Mouse (Mus musculus) Patski (cell line): ENCODE measurements around the gene Pcgf3. TPM values are rescaled to one million over a fixed set of nuclear protein-coding genes. Genes with fewer than 3 reads are reported as not detected.

ENCODE experiments used
- ATAC-seq: fragments of 100-300 bp; one replicate; pipeline ENCODE4 v1.8.0; 2021
- CTCF ChIA-PET: fragments of 350-600 bp; sonication (Branson Sonifier 250); formaldehyde crosslinking; loops from one replicate; lab custom pipeline; 2022; ENCODE audit warnings: inconsistent platforms; lab: Charles Lee
- POLR2A ChIA-PET: fragments of 350-600 bp; sonication (Branson Sonifier 250); formaldehyde crosslinking; loops from one replicate; lab custom pipeline; 2022; ENCODE audit warnings: antibody characterized with exemption, inconsistent platforms; lab: Charles Lee
- DNase-seq: peaks from one replicate; pipeline ENCODE4 v3.0.0-alpha.2; 2011; ENCODE audit warnings: low read depth, low spot score
- H3K27me3 ChIP-seq: fragments of 371-371 bp; one replicate; pipeline ENCODE4 v1.5.1; 2021
- CTCF ChIP-seq: fragments of 100-300 bp; IDR thresholded peaks from one replicate; pipeline ENCODE4 v1.5.1; 2021
- in situ Hi-C: fragments of 300-500 bp; cut with MboI; formaldehyde crosslinking; loops from 3 replicates; pipeline ENCODE4 v1.11.1; 2018; ENCODE audit warnings: low pct_unique_long_range_greater_than_20kb, mixed read lengths
- polyA plus RNA-seq: library from polyadenylated mRNA; unstranded; gene quantifications from one replicate; pipeline ENCODE4 v1.2.3, GENCODE M21; 2021

Pcgf3 gene
- polyA plus RNA-seq, 1 experiment from 2014 or later = 42.5 TPM

DNA sequence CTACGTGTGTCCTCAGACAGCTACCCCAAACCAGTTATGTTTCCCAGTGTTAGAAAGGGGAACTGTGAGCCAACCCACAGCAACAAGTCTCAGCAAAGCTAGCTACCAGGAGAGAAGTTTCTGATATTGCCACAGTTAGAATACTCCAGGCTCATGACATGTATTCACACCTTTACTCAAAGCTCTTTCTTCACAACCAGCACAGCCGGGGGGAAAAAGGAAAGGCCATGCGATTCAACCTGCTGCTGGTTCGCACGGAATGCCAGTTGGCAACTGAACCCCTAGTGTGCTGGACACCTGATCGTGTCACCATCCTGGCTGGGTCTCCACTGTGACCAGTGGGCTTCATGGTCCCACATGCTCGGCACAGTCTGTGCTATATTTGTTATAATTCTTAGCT, 13.2 kb upstream of the Pcgf3 start:
- H3K27me3 ChIP-seq = no peaks in the 10 kb centered on the region
- POLR2A ChIA-PET = interaction anchor here (1.0 kb wide), 1 partner anchor 14 kb away, joined by 3 read pairs; the partner anchor contains the start of gene Atp5k
- DNase-seq = no peak
- CTCF ChIA-PET = interaction anchor here (0.7 kb wide), 1 partner anchor 239 kb away, joined by 4 read pairs; no protein-coding TSS in a partner anchor
- no peak for TF ChIP-seq CTCF
- in situ Hi-C loops = no loop called here
- no peak for ATAC-seq

DNA sequence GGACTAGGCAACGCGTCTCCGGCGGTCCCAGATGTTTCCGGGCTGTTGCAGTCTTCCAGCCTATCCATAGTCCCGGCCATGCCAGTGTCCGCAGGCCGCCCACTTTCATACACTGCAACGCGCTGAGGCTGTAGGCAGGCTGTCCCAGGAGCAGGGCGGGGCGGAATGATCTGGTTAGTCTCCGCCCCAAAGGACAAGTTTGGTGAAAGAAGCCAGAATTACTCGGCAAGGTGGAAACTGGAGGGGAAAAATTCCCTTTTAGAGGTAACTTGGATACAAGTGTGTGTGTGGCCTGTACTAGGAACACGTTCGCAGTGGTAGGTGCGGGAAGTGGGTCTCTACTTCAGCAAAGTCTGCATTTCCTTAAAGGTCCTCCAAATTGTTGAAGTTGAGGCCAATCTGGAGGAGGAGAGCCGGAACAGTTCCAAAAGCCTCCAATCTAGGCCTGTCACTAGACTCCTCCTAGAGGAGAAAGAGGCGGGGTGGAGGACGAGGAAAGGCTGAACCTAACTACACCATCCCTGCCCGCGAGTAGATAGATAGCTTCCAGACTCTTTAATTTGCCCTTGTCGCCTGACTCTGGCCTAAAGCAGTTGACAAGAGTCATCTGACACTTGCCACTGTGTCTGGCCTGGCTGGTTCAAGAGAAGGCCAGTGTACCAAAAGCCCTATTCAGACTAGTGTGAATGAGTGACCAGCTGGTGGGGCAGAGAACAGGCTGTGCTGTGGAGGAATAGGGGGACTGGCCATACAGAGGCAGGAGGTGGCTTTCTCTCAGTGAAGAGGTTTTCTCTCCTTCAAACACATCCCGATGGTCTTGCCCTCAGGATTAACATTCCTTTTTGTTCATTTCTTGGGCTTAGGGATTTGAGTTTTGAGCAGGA, 12.0 kb upstream of the Pcgf3 start, which contains the start of gene Mfsd7a:
Mfsd7a (minus strand) TSS at position 107 of the 884 bp plus-strand sequence.
- in situ Hi-C loops = no loop called here
- ChIA-PET CTCF (interaction anchor here (1.0 kb wide), 1 partner anchor 10 kb away, joined by 3 read pairs; no protein-coding TSS in a partner anchor), POLR2A (no interaction called here)
- TF ChIP-seq CTCF = no peak
- ATAC-seq = peak; percentile 53
- H3K27me3 ChIP-seq = no peaks in the 10 kb centered on the region
- no peak for DNase-seq

DNA sequence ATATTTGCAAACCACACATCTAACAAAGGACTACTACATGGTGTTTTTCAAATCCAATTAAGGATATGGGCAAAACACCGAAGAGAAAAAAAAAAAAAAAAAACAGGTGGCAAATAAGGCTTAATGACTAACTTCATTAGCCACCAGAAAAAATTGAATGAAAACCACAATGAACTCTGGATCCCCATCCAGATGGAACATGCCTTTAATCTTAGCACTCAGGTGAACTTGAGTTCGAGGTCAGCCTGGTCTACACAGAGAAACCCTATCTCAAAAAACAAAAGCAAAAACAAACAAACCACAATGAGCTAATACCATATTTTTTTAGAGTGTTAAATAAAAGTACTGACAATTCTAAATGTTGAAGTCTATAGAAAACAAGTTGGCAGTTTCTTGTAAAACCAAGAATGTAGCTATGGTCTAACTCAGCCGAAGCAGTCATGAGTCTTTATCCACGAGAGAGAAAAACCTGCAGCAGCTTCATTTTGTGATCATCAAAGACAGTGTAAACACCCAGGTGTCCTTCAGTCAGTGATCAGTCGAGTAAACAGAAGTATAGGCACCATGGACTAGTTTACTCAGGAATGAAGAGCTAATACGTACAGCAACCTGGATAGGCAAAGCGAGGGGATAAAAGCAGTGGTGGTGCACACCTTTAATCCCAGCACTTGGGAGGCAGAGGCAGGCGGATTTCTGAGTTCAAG, 10.0 kb upstream of the Pcgf3 start:
- TF ChIP-seq CTCF = no peak
- ChIA-PET CTCF (interaction anchor here (0.6 kb wide), 1 partner anchor 15 kb away, joined by 3 read pairs; no protein-coding TSS in a partner anchor), POLR2A (interaction anchor here (0.7 kb wide), 1 partner anchor 10 kb away, joined by 3 read pairs; the partner anchor contains the start of gene Pcgf3)
- in situ Hi-C loops = no loop called here
- ATAC-seq (no peak), DNase-seq (no peak)
- H3K27me3 ChIP-seq = peaks cover 6% of the 10 kb centered on the region

DNA sequence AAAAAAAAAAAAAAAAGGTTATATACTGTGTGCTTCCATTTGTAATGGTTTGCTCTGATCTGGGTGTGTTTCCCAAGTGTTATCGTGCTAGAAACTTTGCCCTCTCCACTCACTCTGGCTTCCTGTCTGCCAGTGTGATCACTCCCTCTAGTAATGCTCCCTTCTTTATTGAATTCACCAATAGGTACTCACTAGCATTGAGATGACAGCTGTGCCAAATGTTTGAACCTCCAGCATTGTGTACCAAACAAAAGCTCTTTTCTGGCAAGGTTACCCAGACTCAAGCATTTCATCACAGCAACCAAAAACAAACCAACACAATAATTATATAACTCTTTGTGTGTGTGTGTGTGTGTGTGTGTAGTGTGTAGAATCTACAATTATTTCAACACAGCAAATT, 9.4 kb upstream of the Pcgf3 start:
- no peak for ATAC-seq
- H3K27me3 ChIP-seq = peaks cover 6% of the 10 kb centered on the region
- DNase-seq = no peak
- in situ Hi-C loops = no loop called here
- no peak for TF ChIP-seq CTCF
- ChIA-PET CTCF (interaction anchor here (0.6 kb wide), 1 partner anchor 14 kb away, joined by 3 read pairs; no protein-coding TSS in a partner anchor), POLR2A (no interaction called here)

DNA sequence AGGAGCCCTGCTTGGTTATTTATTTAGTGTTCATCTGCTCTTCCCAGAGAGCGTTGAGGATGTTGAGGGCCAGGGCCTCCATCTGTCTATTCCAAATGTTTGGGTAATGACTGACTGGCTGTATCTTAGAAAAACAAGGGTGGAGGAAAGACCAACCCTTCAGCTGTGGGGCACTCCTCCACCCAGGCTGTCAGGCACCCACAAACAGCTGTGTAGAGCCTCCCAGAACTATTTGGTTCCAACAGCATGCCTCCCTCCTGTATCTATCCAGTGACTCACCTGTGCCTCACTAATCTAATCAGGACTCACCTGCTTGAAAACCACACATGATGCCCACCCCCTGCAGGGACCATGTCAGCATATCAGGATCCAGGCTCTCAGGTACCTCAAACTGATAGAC, 8.6 kb upstream of the Pcgf3 start:
- CTCF ChIA-PET = no interaction called here
- POLR2A ChIA-PET = no interaction called here
- in situ Hi-C loops = no loop called here
- no peak for ATAC-seq
- H3K27me3 ChIP-seq = peaks cover 6% of the 10 kb centered on the region
- TF ChIP-seq CTCF = no peak
- no peak for DNase-seq

DNA sequence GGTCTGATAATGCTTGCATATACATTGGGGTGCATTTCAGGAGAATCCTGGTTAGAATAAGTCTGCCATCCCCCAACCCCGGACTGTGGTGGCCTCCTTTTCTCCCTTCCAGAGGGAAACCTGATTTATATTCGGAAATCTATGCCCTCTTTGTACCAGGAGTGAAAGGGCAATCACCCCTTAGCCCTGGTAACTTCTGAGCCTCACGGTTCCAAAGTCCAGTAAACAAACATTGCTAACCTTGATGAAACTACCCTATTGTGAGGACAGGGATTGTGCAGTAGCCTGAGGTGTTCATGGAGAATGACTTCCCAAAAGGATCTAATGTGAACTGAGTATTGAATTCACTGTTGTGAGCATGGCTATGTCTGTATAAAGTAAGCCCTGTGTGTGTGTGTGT, 6.9 kb upstream of the Pcgf3 start:
- TF ChIP-seq CTCF = no peak
- H3K27me3 ChIP-seq = peaks cover 6% of the 10 kb centered on the region
- in situ Hi-C loops = no loop called here
- CTCF ChIA-PET = no interaction called here
- DNase-seq (no peak), ATAC-seq (no peak)
- POLR2A ChIA-PET = interaction anchor here (1.0 kb wide), 1 partner anchor 20 kb away, joined by 3 read pairs; the partner anchor contains the start of gene Atp5k

DNA sequence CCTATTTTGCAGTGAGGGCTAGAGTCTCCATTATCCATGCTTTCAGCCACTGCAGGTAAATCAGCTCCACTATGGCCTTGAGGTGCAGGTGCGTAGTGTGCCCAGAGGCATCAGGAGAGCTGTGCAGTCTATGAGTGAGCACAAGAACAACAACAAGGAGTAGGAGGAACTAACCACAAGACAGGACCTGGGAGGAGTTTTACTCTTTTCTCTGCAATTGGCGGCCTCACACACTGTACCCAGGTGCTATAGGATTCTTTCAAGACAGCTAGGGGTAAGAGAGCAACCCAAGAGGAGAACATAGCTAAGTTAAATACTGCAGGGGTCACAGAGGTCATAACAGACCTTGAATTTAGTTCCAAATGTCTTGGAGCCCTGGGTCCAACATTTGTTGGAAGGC, 2.3 kb upstream of the Pcgf3 start:
- no peak for ATAC-seq
- CTCF ChIA-PET = interaction anchor here (0.9 to 1.3 kb wide), 2 partner anchors 9 to 25 kb away, joined by 3 read pairs; partner anchors contain the start of gene Atp5k
- DNase-seq = no peak
- H3K27me3 ChIP-seq = peaks cover 10% of the 10 kb centered on the region
- in situ Hi-C loops = no loop called here
- POLR2A ChIA-PET = no interaction called here
- no peak for TF ChIP-seq CTCF

DNA sequence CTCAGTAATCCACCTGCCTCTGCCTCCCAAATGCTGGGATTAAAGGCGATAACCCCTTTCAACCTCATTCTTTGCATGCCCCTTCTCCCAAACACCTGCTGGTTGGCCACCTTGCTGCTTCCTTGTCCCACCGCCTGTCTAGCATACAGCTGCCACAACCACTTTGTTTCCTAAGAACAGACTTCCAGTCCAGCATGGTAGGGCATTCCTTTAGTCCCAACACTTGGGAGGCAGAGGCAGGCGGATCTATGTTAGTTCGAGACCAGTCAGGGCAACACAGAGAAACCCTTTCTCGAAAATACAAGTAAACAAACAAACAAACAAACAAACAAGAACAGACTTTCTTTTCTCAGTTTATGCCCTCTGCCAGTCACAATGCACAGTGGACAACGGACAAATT, 571 bp upstream of the Pcgf3 start:
- ATAC-seq (no peak), DNase-seq (no peak)
- CTCF ChIA-PET = no interaction called here
- peaks cover 5% of the 10 kb centered on the region for H3K27me3 ChIP-seq
- no peak for TF ChIP-seq CTCF
- in situ Hi-C loops = no loop called here
- POLR2A ChIA-PET = interaction anchor here (0.7 kb wide), 1 partner anchor 10 kb away, joined by 3 read pairs; no protein-coding TSS in a partner anchor

DNA sequence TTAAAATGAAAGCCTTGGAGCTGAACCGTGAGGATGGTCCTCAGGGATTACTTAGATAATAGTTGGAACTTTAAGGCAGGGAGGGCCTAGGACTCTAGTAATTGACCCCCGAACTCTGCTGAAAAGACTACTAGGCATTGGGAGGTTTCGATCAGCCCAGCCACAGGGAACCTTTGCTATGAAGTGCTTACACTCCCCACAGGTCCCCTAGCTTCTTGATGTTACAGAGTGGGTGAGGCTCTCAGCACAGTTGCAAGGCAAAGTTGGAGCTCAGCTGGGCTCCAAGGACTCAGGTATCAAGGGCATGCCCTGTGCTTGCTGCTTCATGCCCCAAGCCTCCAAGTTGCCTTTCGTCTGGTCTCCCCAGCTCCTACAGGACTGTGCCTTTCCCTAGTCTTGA, 1.4 kb downstream of the Pcgf3 start:
- ATAC-seq (no peak), DNase-seq (no peak)
- in situ Hi-C loops = no loop called here
- H3K27me3 ChIP-seq = peaks cover 4% of the 10 kb centered on the region
- CTCF ChIA-PET = interaction anchor here (1.3 kb wide), 1 partner anchor 28 kb away, joined by 4 read pairs; the partner anchor contains the start of gene Atp5k
- POLR2A ChIA-PET = no interaction called here
- TF ChIP-seq CTCF = no peak
